Mouse (Mus musculus) intestine, postnatal 0 days (tissue): ENCODE measurements around the gene Cdk15. TPM values are rescaled to one million over a fixed set of nuclear protein-coding genes. Genes with fewer than 3 reads are reported as not detected.

ENCODE experiments used
- ATAC-seq: fragments of 200-750 bp; cut with Nextera tagmentation; 2 replicates; pipeline ENCODE4 v1.8.0; 2017; ENCODE audit warnings: mild to moderate bottlenecking, moderate TSS enrichment, moderate library complexity
- H3K27ac ChIP-seq: fragments of 300-500 bp; sonication (generic); 2 replicates; pipeline ENCODE4 v1.5.1; 2014; ENCODE audit warnings: mild to moderate bottlenecking, low read depth, low read length, moderate library complexity
- H3K27me3 ChIP-seq: fragments of 300-500 bp; sonication (generic); replicated peaks from 2 replicates; pipeline ENCODE4 v1.6.1; 2014; ENCODE audit warnings: low read length, mixed read lengths; ENCODE audit not compliant: control insufficient read depth, insufficient read depth
- H3K36me3 ChIP-seq: fragments of 300-500 bp; sonication (generic); 2 replicates; pipeline ENCODE4 v1.6.1; 2014; ENCODE audit warnings: mild to moderate bottlenecking, moderate library complexity; ENCODE audit not compliant: control insufficient read depth, insufficient read depth
- H3K4me1 ChIP-seq: fragments of 300-500 bp; sonication (generic); replicated peaks from 2 replicates; pipeline ENCODE4 v1.6.1; 2014; ENCODE audit warnings: antibody characterized with exemption, low read length, mixed read lengths; ENCODE audit not compliant: control insufficient read depth, insufficient read depth
- H3K4me2 ChIP-seq: fragments of 300-500 bp; sonication (generic); replicated peaks from 2 replicates; pipeline ENCODE4 v1.6.1; 2014; ENCODE audit warnings: low read depth, mild to moderate bottlenecking, moderate library complexity
- H3K4me3 ChIP-seq: fragments of 300-500 bp; sonication (generic); 2 replicates; pipeline ENCODE4 v1.5.1; 2014; ENCODE audit warnings: low read depth, low read length
- H3K9ac ChIP-seq: fragments of 300-500 bp; sonication (generic); 2 replicates; pipeline ENCODE4 v1.6.1; 2014; ENCODE audit warnings: mild to moderate bottlenecking, low read depth, low read length
- H3K9me3 ChIP-seq: fragments of 300-500 bp; sonication (generic); 2 replicates; pipeline ENCODE4 v1.6.1; 2016; ENCODE audit warnings: mixed run types; ENCODE audit not compliant: control insufficient read depth
- CTCF ChIP-seq: sonication (generic); IDR thresholded peaks from 2 replicates; pipeline ENCODE4 v1.5.1; 2016; ENCODE audit warnings: low read depth, mild to moderate bottlenecking, control low read depth, antibody characterized with exemption, moderate library complexity
- WGBS: fragments of 180-500 bp; shearing (Covaris S2); extraction: QIAGEN DNeasy Blood & Tissue Kit; methylation state at CpG from one replicate; pipeline ENCODE4 v1.1.7; 2014; 5-methylcytosine and 5-hydroxymethylcytosine counted together
- polyA plus RNA-seq: library from polyadenylated mRNA; unstranded; fragments of >200 nt; fragmentation: Nextera tagmentation; extraction: Ambion mirVana; gene quantifications from 2 replicates; pipeline ENCODE4 v1.2.1, GENCODE M21; 2015

Cdk15 gene
- polyA plus RNA-seq, 1 experiment from 2014 or later = not detected

GRCm38 (mm10) chr1:59340814-59341588 is 84.3 kb downstream of the Cdk15 start:
- no peak for TF ChIP-seq CTCF
- H3K9me3 ChIP-seq = no peaks in the 10 kb centered on the region
- ATAC-seq = no peak
- H3K4me1 ChIP-seq = no peaks in the 10 kb centered on the region
- H3K4me2 ChIP-seq = peak overlapping the region; percentile 21; the same call in 1 of the 2 replicates
- no peak overlapping the region for H3K27ac ChIP-seq
- H3K4me3 ChIP-seq = no peak overlapping the region
- H3K9ac ChIP-seq = no peak overlapping the region
- 23% methylated on average over 16 of the region's 16 CpGs for WGBS
- no peaks in the 10 kb centered on the region for H3K27me3 ChIP-seq
- H3K36me3 ChIP-seq = no peaks in the 10 kb centered on the region

- no peaks in the 10 kb centered on the region for H3K27me3 ChIP-seq
- H3K4me2 ChIP-seq = no peak overlapping the region
- H3K4me3 ChIP-seq = no peak overlapping the region
- H3K9me3 ChIP-seq = no peaks in the 10 kb centered on the region
- H3K36me3 ChIP-seq = no peaks in the 10 kb centered on the region
- WGBS = 42% methylated on average over 3 of the region's 3 CpGs
- no peak for TF ChIP-seq CTCF
- H3K27ac ChIP-seq = no peak overlapping the region
- H3K4me1 ChIP-seq = no peaks in the 10 kb centered on the region
- no peak for ATAC-seq
- H3K9ac ChIP-seq = no peak overlapping the region
Measured at GRCm38 (mm10) chr1:59341697-59342096, 85.0 kb downstream of the Cdk15 start.

GRCm38 (mm10) chr1:59342146-59342545 is 85.4 kb downstream of the Cdk15 start:
- ATAC-seq = no peak
- Histone ChIP-seq H3K27ac (no peak overlapping the region), H3K9me3 (no peaks in the 10 kb centered on the region), H3K4me2 (no peak overlapping the region), H3K4me1 (no peaks in the 10 kb centered on the region), H3K4me3 (no peak overlapping the region), H3K36me3 (no peaks in the 10 kb centered on the region), H3K27me3 (no peaks in the 10 kb centered on the region), H3K9ac (no peak overlapping the region)
- TF ChIP-seq CTCF = no peak
- WGBS = 81% methylated on average over 6 of the region's 6 CpGs

- Histone ChIP-seq H3K27me3 (0 out of 2 replicates have a peak, but pooled peaks cover 3% of the 10 kb centered on the region), H3K9ac (no peak overlapping the region), H3K36me3 (no peaks in the 10 kb centered on the region), H3K9me3 (no peaks in the 10 kb centered on the region), H3K4me3 (no peak overlapping the region), H3K4me2 (no peak overlapping the region), H3K4me1 (no peaks in the 10 kb centered on the region), H3K27ac (no peak overlapping the region)
- TF ChIP-seq CTCF = no peak
- ATAC-seq = no peak
- WGBS = 69% methylated on average over 4 of the region's 4 CpGs
Measured at GRCm38 (mm10) chr1:59352706-59353105, 96.0 kb downstream of the Cdk15 start.

GRCm38 (mm10) chr1:59355440-59355839 is 98.7 kb downstream of the Cdk15 start:
- Histone ChIP-seq H3K9me3 (no peaks in the 10 kb centered on the region), H3K36me3 (no peaks in the 10 kb centered on the region), H3K9ac (no peak overlapping the region), H3K4me1 (no peaks in the 10 kb centered on the region), H3K27me3 (0 out of 2 replicates have a peak, but pooled peaks cover 3% of the 10 kb centered on the region), H3K4me3 (no peak overlapping the region), H3K4me2 (no peak overlapping the region), H3K27ac (no peak overlapping the region)
- 85% methylated on average over 9 of the region's 9 CpGs for WGBS
- no peak for ATAC-seq
- no peak for TF ChIP-seq CTCF

- Histone ChIP-seq H3K4me1 (no peaks in the 10 kb centered on the region), H3K9me3 (no peaks in the 10 kb centered on the region), H3K27me3 (0 out of 2 replicates have a peak, but pooled peaks cover 3% of the 10 kb centered on the region), H3K4me3 (no peak overlapping the region), H3K27ac (no peak overlapping the region), H3K4me2 (no peak overlapping the region), H3K9ac (no peak overlapping the region), H3K36me3 (no peaks in the 10 kb centered on the region)
- TF ChIP-seq CTCF = no peak
- ATAC-seq = no peak
- 87% methylated on average over 9 of the region's 9 CpGs for WGBS
Measured at GRCm38 (mm10) chr1:59359136-59359535, 102.4 kb downstream of the Cdk15 start.
